Mouse (Mus musculus) olfactory bulb, adult 2 months (tissue): ENCODE results near the gene Pds5a.

ENCODE experiments used
- CTCF ChIP-seq: fragments of 200-500 bp; IDR thresholded peaks from 2 replicates; pipeline ENCODE4 v1.5.1; 2012; ENCODE audit warnings: low read depth, mild to moderate bottlenecking, low read length, moderate library complexity; ENCODE audit not compliant: insufficient read depth
- POLR2A ChIP-seq: fragments of 200-500 bp; IDR thresholded peaks from 2 replicates; pipeline ENCODE4 v1.6.1; 2012; ENCODE audit warnings: mild to moderate bottlenecking, low read depth, low read length, moderate library complexity; ENCODE audit not compliant: insufficient read depth

DNA sequence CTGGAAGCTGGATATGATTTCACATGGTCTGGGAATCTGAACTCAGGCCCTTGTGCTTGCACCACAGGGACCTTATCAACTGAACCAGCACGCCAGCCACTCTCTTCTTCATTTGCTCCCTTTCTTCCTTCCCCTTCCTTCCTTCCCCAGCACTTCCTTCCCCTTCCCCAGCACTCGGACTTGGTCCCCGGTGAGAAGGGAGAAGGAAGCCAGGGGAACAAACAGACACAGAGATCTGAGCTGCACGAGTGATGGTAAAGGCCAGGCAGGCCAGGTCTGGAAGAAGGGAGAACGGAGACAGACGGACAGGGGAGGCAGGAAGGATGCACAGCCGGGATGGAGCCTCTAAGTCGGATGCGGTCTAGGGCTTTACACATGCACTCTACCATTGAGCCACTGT lies 5.2 kb upstream of the Pds5a start:
- TF ChIP-seq CTCF (no peak), POLR2A (no peak)
